Mouse (Mus musculus) testis, adult 2 months (tissue): ENCODE measurements around the gene Dzank1. TPM values are rescaled to one million over a fixed set of nuclear protein-coding genes. Genes with fewer than 3 reads are reported as not detected.

Experiments used
- H3K27ac ChIP-seq: fragments of 200-500 bp; 2 replicates; pipeline ENCODE4 v1.5.1; 2012; ENCODE audit warnings: low read depth, low read length; ENCODE audit not compliant: control insufficient read depth, insufficient read depth
- H3K27me3 ChIP-seq: fragments of 200-500 bp; 2 replicates; pipeline ENCODE4 v1.6.1; 2012; ENCODE audit warnings: mild to moderate bottlenecking, low read length, moderate library complexity; ENCODE audit not compliant: control insufficient read depth, insufficient read depth
- H3K36me3 ChIP-seq: fragments of 200-500 bp; 2 replicates; pipeline ENCODE4 v1.6.1; 2012; ENCODE audit warnings: mild to moderate bottlenecking, low read length; ENCODE audit not compliant: control insufficient read depth, insufficient read depth
- H3K4me1 ChIP-seq: fragments of 200-500 bp; 2 replicates; pipeline ENCODE4 v1.6.1; 2012; ENCODE audit warnings: low read length; ENCODE audit not compliant: control insufficient read depth, insufficient read depth
- H3K4me3 ChIP-seq: fragments of 200-500 bp; 2 replicates; pipeline ENCODE4 v1.5.1; 2012; ENCODE audit warnings: low read depth, mild to moderate bottlenecking, low read length, moderate library complexity, mixed read lengths; ENCODE audit not compliant: control insufficient read depth
- CTCF ChIP-seq: fragments of 200-500 bp; IDR thresholded peaks from 2 replicates; pipeline ENCODE4 v1.5.1; 2012; ENCODE audit warnings: low read depth, mild to moderate bottlenecking, inconsistent platforms, low read length, moderate library complexity; ENCODE audit not compliant: control insufficient read depth, insufficient read depth, insufficient replicate concordance
- POLR2A ChIP-seq: fragments of 200-500 bp; IDR thresholded peaks from 2 replicates; pipeline ENCODE4 v1.6.1; 2012; ENCODE audit warnings: low read depth, mild to moderate bottlenecking, inconsistent platforms, low read length, moderate library complexity; ENCODE audit not compliant: control insufficient read depth
- polyA plus RNA-seq: library from polyadenylated mRNA; depleted of rRNA; stranded (reverse); fragments of >200 nt; gene quantifications from 2 replicates; pipeline ENCODE4 v1.2.3, GENCODE M21; 2012

Dzank1 gene
- polyA plus RNA-seq, 1 experiment, result 5.1 TPM

- Histone ChIP-seq H3K27me3 (no peaks in the 10 kb centered on the region), H3K4me3 (no peak overlapping the region), H3K36me3 (no peaks in the 10 kb centered on the region), H3K4me1 (no peaks in the 10 kb centered on the region), H3K27ac (no peak overlapping the region)
- TF ChIP-seq CTCF (no peak), POLR2A (no peak)
These were observed 17.8 kb upstream of the Dzank1 start for GRCm38 (mm10) chr2:144545061-144545460.

GRCm38 (mm10) chr2:144544630-144545029 is 17.4 kb upstream of the Dzank1 start:
- H3K4me1 ChIP-seq, result no peaks in the 10 kb centered on the region
- no peaks in the 10 kb centered on the region for H3K27me3 ChIP-seq
- no peak overlapping the region for H3K27ac ChIP-seq
- no peak overlapping the region for H3K4me3 ChIP-seq
- TF ChIP-seq POLR2A (no peak), CTCF (no peak)
- no peaks in the 10 kb centered on the region for H3K36me3 ChIP-seq

- H3K27me3 ChIP-seq, result no peaks in the 10 kb centered on the region
- no peak overlapping the region for H3K4me3 ChIP-seq
- no peak overlapping the region for H3K27ac ChIP-seq
- H3K36me3 ChIP-seq, result no peaks in the 10 kb centered on the region
- no peaks in the 10 kb centered on the region for H3K4me1 ChIP-seq
- no peak for TF ChIP-seq POLR2A
- no peak for TF ChIP-seq CTCF
These were observed 16.5 kb upstream of the Dzank1 start for GRCm38 (mm10) chr2:144543670-144544069.

- Histone ChIP-seq H3K27me3 (no peaks in the 10 kb centered on the region), H3K4me1 (no peaks in the 10 kb centered on the region), H3K36me3 (no peaks in the 10 kb centered on the region), H3K4me3 (no peak overlapping the region), H3K27ac (no peak overlapping the region)
- TF ChIP-seq POLR2A, result no peak
- no peak for TF ChIP-seq CTCF
These were observed 14.0 kb upstream of the Dzank1 start for GRCm38 (mm10) chr2:144541246-144541645.

GRCm38 (mm10) chr2:144537123-144537522 is 9.9 kb upstream of the Dzank1 start:
- Histone ChIP-seq H3K4me1 (no peaks in the 10 kb centered on the region), H3K27ac (no peak overlapping the region), H3K27me3 (no peaks in the 10 kb centered on the region), H3K4me3 (no peak overlapping the region), H3K36me3 (no peaks in the 10 kb centered on the region)
- TF ChIP-seq CTCF, result no peak
- no peak for TF ChIP-seq POLR2A

GRCm38 (mm10) chr2:144527821-144528174 is 584 bp upstream of the Dzank1 start:
- Histone ChIP-seq H3K4me1 (peaks cover 4% of the 10 kb centered on the region), H3K27ac (peak overlapping the region; percentile 71), H3K4me3 (peak overlapping the region; percentile 85), H3K36me3 (no peaks in the 10 kb centered on the region), H3K27me3 (no peaks in the 10 kb centered on the region)
- no peak for TF ChIP-seq CTCF
- TF ChIP-seq POLR2A, result no peak

GRCm38 (mm10) chr2:144525856-144526255 is 1.4 kb downstream of the Dzank1 start:
- Histone ChIP-seq H3K36me3 (no peaks in the 10 kb centered on the region), H3K27me3 (no peaks in the 10 kb centered on the region), H3K4me3 (peak overlapping the region; percentile 79), H3K4me1 (peaks cover 4% of the 10 kb centered on the region), H3K27ac (no peak overlapping the region)
- no peak for TF ChIP-seq CTCF
- TF ChIP-seq POLR2A, result no peak

GRCm38 (mm10) chr2:144519772-144520171 is 7.4 kb downstream of the Dzank1 start:
- Histone ChIP-seq H3K4me1 (no peaks in the 10 kb centered on the region), H3K27ac (no peak overlapping the region), H3K27me3 (no peaks in the 10 kb centered on the region), H3K4me3 (no peak overlapping the region), H3K36me3 (no peaks in the 10 kb centered on the region)
- TF ChIP-seq POLR2A (no peak), CTCF (no peak)
